Mouse (Mus musculus) forebrain, embryonic 12.5 days (tissue): ENCODE results near the gene Rcn1. TPM values are rescaled to one million over a fixed set of nuclear protein-coding genes. Genes with fewer than 3 reads are reported as not detected.
A peak's percentile ranks its signal among the peaks of the same experiment; 100 is the strongest.

Source experiments
- ATAC-seq: fragments of 200-750 bp; cut with Nextera tagmentation; 2 replicates; pipeline ENCODE4 v1.8.0; 2017; ENCODE audit warnings: moderate TSS enrichment; ENCODE audit not compliant: low FRiP score
- H3K27ac ChIP-seq: fragments of 300-500 bp; sonication (generic); 2 replicates; pipeline ENCODE4 v1.5.1; 2016; ENCODE audit warnings: mild to moderate bottlenecking
- H3K27me3 ChIP-seq: fragments of 300-500 bp; sonication (generic); 2 replicates; pipeline ENCODE4 v1.6.1; 2016; ENCODE audit warnings: mild to moderate bottlenecking
- H3K36me3 ChIP-seq: fragments of 300-500 bp; sonication (generic); replicated peaks from 2 replicates; pipeline ENCODE4 v1.6.1; 2016; ENCODE audit warnings: mild to moderate bottlenecking
- H3K4me1 ChIP-seq: fragments of 300-500 bp; sonication (generic); 2 replicates; pipeline ENCODE4 v1.6.1; 2016
- H3K4me2 ChIP-seq: fragments of 300-500 bp; sonication (generic); 2 replicates; pipeline ENCODE4 v1.6.1; 2016; ENCODE audit warnings: mild to moderate bottlenecking, moderate library complexity
- H3K4me3 ChIP-seq: fragments of 300-500 bp; sonication (generic); replicated peaks from 2 replicates; pipeline ENCODE4 v1.5.1; 2016; ENCODE audit warnings: mild to moderate bottlenecking
- H3K9ac ChIP-seq: fragments of 300-500 bp; sonication (generic); 2 replicates; pipeline ENCODE4 v1.6.1; 2016; ENCODE audit warnings: mild to moderate bottlenecking
- H3K9me3 ChIP-seq: fragments of 300-500 bp; sonication (generic); 2 replicates; pipeline ENCODE4 v1.6.1; 2016
- WGBS: fragments of 180-500 bp; shearing (Covaris S2); methylation state at CpG from one replicate; pipeline ENCODE4 v1.1.7; 2016; 5-methylcytosine and 5-hydroxymethylcytosine counted together
- polyA plus RNA-seq: library from polyadenylated mRNA; unstranded; fragments of >200 nt; fragmentation: Nextera tagmentation; extraction: Ambion mirVana; gene quantifications from 2 replicates; pipeline ENCODE4 v1.2.1, GENCODE M21; 2016

Gene Rcn1
- polyA plus RNA-seq, 1 experiment from 2014 or later: 114 TPM

GRCm38 (mm10) chr2:105416660-105417348, 17.7 kb upstream of the Rcn1 start:
- no peak for ATAC-seq
- H3K4me1 ChIP-seq: peaks cover 16% of the 10 kb centered on the region
- no peaks in the 10 kb centered on the region for H3K27me3 ChIP-seq
- no peak overlapping the region for H3K9ac ChIP-seq
- H3K4me2 ChIP-seq: no peak overlapping the region
- H3K27ac ChIP-seq: no peak overlapping the region
- WGBS: 51% methylated on average over 8 of the region's 8 CpGs
- no peaks in the 10 kb centered on the region for H3K36me3 ChIP-seq
- H3K4me3 ChIP-seq: no peak overlapping the region
- H3K9me3 ChIP-seq: no peaks in the 10 kb centered on the region

DNA sequence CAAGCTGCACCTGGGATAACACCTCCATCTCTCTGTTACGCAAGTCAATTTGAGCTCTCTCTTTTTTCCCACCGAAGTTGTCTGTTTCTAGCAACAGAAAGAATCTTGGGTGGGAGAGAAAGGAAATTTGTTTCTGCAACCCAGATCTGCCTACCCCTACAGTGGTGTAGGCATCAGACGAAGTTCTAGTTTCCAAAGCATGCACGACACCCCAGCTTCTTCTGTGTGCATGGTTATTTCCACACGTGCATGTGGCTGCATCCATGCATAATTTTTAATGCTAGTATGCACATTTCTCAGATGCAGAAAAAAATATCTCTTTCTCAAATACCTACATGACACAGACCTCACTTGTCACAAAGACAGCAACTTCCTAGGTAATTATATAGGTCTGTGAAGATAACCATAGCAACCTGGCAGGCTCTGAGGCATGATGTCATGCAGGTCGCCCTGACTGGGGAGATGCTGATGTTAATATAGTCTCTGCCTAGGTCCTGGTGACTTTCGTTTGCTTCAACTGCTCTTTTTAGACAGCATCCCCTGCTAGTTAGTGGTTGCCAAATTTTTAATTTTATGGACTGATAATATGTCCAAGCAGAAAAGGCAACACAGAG, 17.0 kb upstream of the Rcn1 start:
- 65% methylated on average over 7 of the region's 7 CpGs for WGBS
- peak; percentile 77 for ATAC-seq

DNA sequence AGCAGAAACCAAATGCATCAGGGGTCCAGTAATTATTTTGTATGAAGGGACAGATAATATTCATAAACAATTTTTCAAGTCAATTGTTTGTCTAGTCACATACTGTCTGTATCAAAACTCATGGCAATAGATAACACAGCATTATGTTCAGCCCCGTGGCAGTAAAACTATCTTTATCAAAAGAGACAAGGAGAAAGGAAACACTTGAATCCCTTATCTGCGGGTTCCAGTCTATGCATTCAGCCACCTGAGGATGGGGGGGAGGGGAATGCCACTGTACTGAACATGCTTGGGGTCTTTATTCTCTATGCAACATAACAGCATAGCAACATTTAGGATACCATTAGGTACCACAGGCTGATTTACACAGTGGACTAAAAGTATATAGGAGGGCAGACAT, 15.2 kb upstream of the Rcn1 start:
- 80% methylated on average over 2 of the region's 2 CpGs for WGBS
- Histone ChIP-seq H3K9me3 (no peaks in the 10 kb centered on the region), H3K9ac (no peak overlapping the region), H3K27ac (no peak overlapping the region), H3K36me3 (no peaks in the 10 kb centered on the region), H3K4me2 (no peak overlapping the region), H3K4me1 (peaks cover 16% of the 10 kb centered on the region), H3K27me3 (no peaks in the 10 kb centered on the region), H3K4me3 (no peak overlapping the region)
- no peak for ATAC-seq

More for the DNA sequence above, 17.0 kb upstream of the Rcn1 start:
- H3K9me3 ChIP-seq: no peaks in the 10 kb centered on the region
- no peak overlapping the region for H3K9ac ChIP-seq
- H3K4me3 ChIP-seq: no peak overlapping the region
- H3K4me1 ChIP-seq: peaks cover 16% of the 10 kb centered on the region
- H3K27me3 ChIP-seq: no peaks in the 10 kb centered on the region
- no peak overlapping the region for H3K27ac ChIP-seq
- no peak overlapping the region for H3K4me2 ChIP-seq
- no peaks in the 10 kb centered on the region for H3K36me3 ChIP-seq

GRCm38 (mm10) chr2:105409253-105409652, 10.1 kb upstream of the Rcn1 start:
- WGBS: 85% methylated on average over 1 of the region's 1 CpGs
- H3K9me3 ChIP-seq: no peaks in the 10 kb centered on the region
- H3K4me1 ChIP-seq: no peaks in the 10 kb centered on the region
- ATAC-seq: no peak
- H3K27ac ChIP-seq: no peak overlapping the region
- no peak overlapping the region for H3K9ac ChIP-seq
- no peaks in the 10 kb centered on the region for H3K36me3 ChIP-seq
- H3K4me2 ChIP-seq: no peak overlapping the region
- no peak overlapping the region for H3K4me3 ChIP-seq
- no peaks in the 10 kb centered on the region for H3K27me3 ChIP-seq

GRCm38 (mm10) chr2:105408511-105408910, 9.4 kb upstream of the Rcn1 start:
- no peaks in the 10 kb centered on the region for H3K27me3 ChIP-seq
- no peak overlapping the region for H3K4me3 ChIP-seq
- ATAC-seq: no peak
- H3K4me2 ChIP-seq: no peak overlapping the region
- H3K36me3 ChIP-seq: no peaks in the 10 kb centered on the region
- 84% methylated on average over 4 of the region's 4 CpGs for WGBS
- H3K27ac ChIP-seq: no peak overlapping the region
- H3K9ac ChIP-seq: no peak overlapping the region
- no peaks in the 10 kb centered on the region for H3K9me3 ChIP-seq
- H3K4me1 ChIP-seq: no peaks in the 10 kb centered on the region

DNA sequence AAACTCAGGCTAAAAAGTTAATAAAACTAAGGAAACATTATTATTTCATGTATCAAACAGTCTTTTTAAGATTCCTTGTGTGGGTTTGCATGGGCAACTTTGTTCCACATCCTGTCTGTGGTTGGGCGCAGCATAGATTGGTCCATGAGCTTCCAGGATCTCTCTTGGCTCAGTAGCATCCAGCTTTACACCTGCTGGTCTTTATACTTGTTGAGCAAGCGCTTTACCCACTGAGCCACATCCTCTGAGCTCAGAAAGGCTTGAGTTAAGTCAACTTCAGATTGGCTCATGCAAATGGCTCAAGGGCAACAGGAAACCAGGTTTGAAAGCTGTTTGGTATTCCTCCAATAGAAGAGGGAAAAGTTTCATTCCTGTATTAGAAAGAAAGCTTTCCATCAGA, 3.1 kb upstream of the Rcn1 start:
- Histone ChIP-seq H3K9ac (no peak overlapping the region), H3K4me2 (no peak overlapping the region), H3K27ac (no peak overlapping the region), H3K4me3 (no peak overlapping the region), H3K4me1 (peaks cover 20% of the 10 kb centered on the region), H3K27me3 (0 out of 2 replicates have a peak, but pooled peaks cover 5% of the 10 kb centered on the region), H3K9me3 (no peaks in the 10 kb centered on the region), H3K36me3 (no peaks in the 10 kb centered on the region)
- 84% methylated on average over 2 of the region's 2 CpGs for WGBS
- ATAC-seq: no peak

GRCm38 (mm10) chr2:105400558-105400957, 1.4 kb upstream of the Rcn1 start:
- no peak overlapping the region for H3K4me3 ChIP-seq
- ATAC-seq: no peak
- 89% methylated on average over 4 of the region's 4 CpGs for WGBS
- peaks cover 24% of the 10 kb centered on the region for H3K4me1 ChIP-seq
- peaks cover 4% of the 10 kb centered on the region; the same call in 1 of the 2 replicates for H3K36me3 ChIP-seq
- H3K27ac ChIP-seq: no peak overlapping the region
- no peak overlapping the region for H3K4me2 ChIP-seq
- H3K27me3 ChIP-seq: 0 out of 2 replicates have a peak, but pooled peaks cover 5% of the 10 kb centered on the region
- no peak overlapping the region for H3K9ac ChIP-seq
- no peaks in the 10 kb centered on the region for H3K9me3 ChIP-seq

GRCm38 (mm10) chr2:105398636-105399084, 459 bp downstream of the Rcn1 start:
- WGBS: under 1% methylated on average over 31 of the region's 31 CpGs
- ATAC-seq: peak; percentile 62

GRCm38 (mm10) chr2:105397446-105398211, 1.5 kb downstream of the Rcn1 start:
- peaks cover 24% of the 10 kb centered on the region for H3K4me1 ChIP-seq
- no peaks in the 10 kb centered on the region for H3K9me3 ChIP-seq
- H3K27me3 ChIP-seq: 0 out of 2 replicates have a peak, but pooled peaks cover 5% of the 10 kb centered on the region
- 17% methylated on average over 5 of the region's 5 CpGs for whole genome bisulfite sequencing
- no peak overlapping the region for H3K27ac ChIP-seq
- H3K4me2 ChIP-seq: peak overlapping the region; percentile 87
- peaks cover 23% of the 10 kb centered on the region for H3K36me3 ChIP-seq
- ATAC-seq: no peak
- peak overlapping the region; percentile 86 for H3K9ac ChIP-seq
- H3K4me3 ChIP-seq: peak overlapping the region; percentile 68

More at GRCm38 (mm10) chr2:105398636-105399084, 459 bp downstream of the Rcn1 start:
- H3K9me3 ChIP-seq: no peaks in the 10 kb centered on the region
- peak overlapping the region; percentile 86 for H3K9ac ChIP-seq
- H3K27ac ChIP-seq: peak overlapping the region; percentile 91
- 0 out of 2 replicates have a peak, but pooled peaks cover 5% of the 10 kb centered on the region for H3K27me3 ChIP-seq
- peaks cover 13% of the 10 kb centered on the region for H3K36me3 ChIP-seq
- H3K4me1 ChIP-seq: peaks cover 24% of the 10 kb centered on the region
- peak overlapping the region; percentile 87 for H3K4me2 ChIP-seq
- peak overlapping the region; percentile 68 for H3K4me3 ChIP-seq

DNA sequence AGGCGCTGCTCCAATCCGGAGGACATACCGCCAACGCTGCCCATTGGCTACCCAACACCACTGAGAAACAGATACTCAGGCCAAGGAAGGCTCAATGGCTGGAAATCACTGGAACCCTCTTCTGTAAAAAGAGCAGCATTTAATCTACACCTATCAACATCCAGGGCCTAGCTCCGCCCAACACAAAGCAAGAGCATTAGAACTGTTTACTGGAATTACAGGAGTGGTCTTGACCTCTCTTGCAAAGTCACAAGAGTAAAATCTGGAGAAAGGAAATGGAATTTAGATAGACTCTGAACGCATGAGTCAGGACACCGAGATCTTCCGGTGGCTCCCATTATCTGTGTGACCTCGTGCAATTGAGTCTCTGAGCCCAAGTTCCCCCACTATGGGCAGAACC, 3.1 kb downstream of the Rcn1 start:
- no peak overlapping the region for H3K9ac ChIP-seq
- ATAC-seq: no peak
- peaks cover 34% of the 10 kb centered on the region for H3K4me1 ChIP-seq
- peaks cover 34% of the 10 kb centered on the region for H3K36me3 ChIP-seq
- 95% methylated on average over 9 of the region's 9 CpGs for WGBS
- no peak overlapping the region for H3K27ac ChIP-seq
- H3K9me3 ChIP-seq: no peaks in the 10 kb centered on the region
- 0 out of 2 replicates have a peak, but pooled peaks cover 5% of the 10 kb centered on the region for H3K27me3 ChIP-seq
- no peak overlapping the region for H3K4me3 ChIP-seq
- H3K4me2 ChIP-seq: no peak overlapping the region

GRCm38 (mm10) chr2:105394375-105394774, 4.7 kb downstream of the Rcn1 start:
- no peak overlapping the region for H3K27ac ChIP-seq
- peaks cover 47% of the 10 kb centered on the region for H3K36me3 ChIP-seq
- no peak overlapping the region for H3K9ac ChIP-seq
- H3K9me3 ChIP-seq: no peaks in the 10 kb centered on the region
- no peak for ATAC-seq
- H3K4me3 ChIP-seq: no peak overlapping the region
- 93% methylated on average over 4 of the region's 4 CpGs for WGBS
- no peaks in the 10 kb centered on the region for H3K27me3 ChIP-seq
- H3K4me2 ChIP-seq: no peak overlapping the region
- H3K4me1 ChIP-seq: peaks cover 30% of the 10 kb centered on the region

- Histone ChIP-seq H3K4me1 (peaks cover 17% of the 10 kb centered on the region), H3K9ac (no peak overlapping the region), H3K36me3 (peaks cover 65% of the 10 kb centered on the region), H3K4me3 (no peak overlapping the region), H3K4me2 (no peak overlapping the region), H3K27ac (no peak overlapping the region), H3K27me3 (no peaks in the 10 kb centered on the region), H3K9me3 (no peaks in the 10 kb centered on the region)
- no peak for ATAC-seq
- WGBS: 81% methylated on average over 2 of the region's 2 CpGs
Observed at GRCm38 (mm10) chr2:105392514-105392913, 6.6 kb downstream of the Rcn1 start.
